Mouse (Mus musculus) lung, embryonic 16.5 days (tissue): ENCODE measurements around the gene Gm4737. TPM values are rescaled to one million over a fixed set of nuclear protein-coding genes. Genes with fewer than 3 reads are reported as not detected.
"Not testable (repeated sequence)": the region's sequence is repeated elsewhere in the genome, so short reads cannot be mapped to it uniquely, and the experiment has no call there.

Source experiments
- ATAC-seq: fragments of 200-750 bp; cut with Nextera tagmentation; 2 replicates; pipeline ENCODE4 v1.8.0; 2017; ENCODE audit warnings: low read depth, mild to moderate bottlenecking, moderate library complexity
- H3K27ac ChIP-seq: fragments of 300-500 bp; sonication (generic); 2 replicates; pipeline ENCODE4 v1.5.1; 2014; ENCODE audit warnings: mild to moderate bottlenecking, control low read depth, low read length
- H3K27me3 ChIP-seq: fragments of 300-500 bp; sonication (generic); 2 replicates; pipeline ENCODE4 v1.6.1; 2014; ENCODE audit warnings: low read depth, low read length, mixed read lengths; ENCODE audit not compliant: control insufficient read depth, insufficient read depth
- H3K36me3 ChIP-seq: fragments of 300-500 bp; sonication (generic); 2 replicates; pipeline ENCODE4 v1.6.1; 2014; ENCODE audit warnings: low read length; ENCODE audit not compliant: control insufficient read depth, insufficient read depth
- H3K4me1 ChIP-seq: fragments of 300-500 bp; sonication (generic); replicated peaks from 2 replicates; pipeline ENCODE4 v1.6.1; 2014; ENCODE audit warnings: low read length, mixed read lengths; ENCODE audit not compliant: control insufficient read depth, insufficient read depth
- H3K4me2 ChIP-seq: fragments of 300-500 bp; sonication (generic); 2 replicates; pipeline ENCODE4 v1.6.1; 2014; ENCODE audit warnings: low read depth, low read length, control low read depth
- H3K4me3 ChIP-seq: fragments of 300-500 bp; sonication (generic); 2 replicates; pipeline ENCODE4 v1.5.1; 2014; ENCODE audit warnings: mild to moderate bottlenecking, low read length, control low read depth
- H3K9ac ChIP-seq: fragments of 300-500 bp; sonication (generic); 2 replicates; pipeline ENCODE4 v1.6.1; 2014; ENCODE audit warnings: low read length, control low read depth
- H3K9me3 ChIP-seq: fragments of 300-500 bp; sonication (generic); 2 replicates; pipeline ENCODE4 v1.6.1; 2016; ENCODE audit warnings: low read length; ENCODE audit not compliant: control insufficient read depth
- WGBS: fragments of 180-500 bp; shearing (Covaris S2); extraction: QIAGEN DNeasy Blood & Tissue Kit; methylation state at CpG from one replicate; pipeline ENCODE4 v1.1.7; 2014; 5-methylcytosine and 5-hydroxymethylcytosine counted together
- polyA plus RNA-seq: library from polyadenylated mRNA; unstranded; fragments of >200 nt; fragmentation: Nextera tagmentation; extraction: Ambion mirVana; gene quantifications from 2 replicates; pipeline ENCODE4 v1.2.1, GENCODE M21; 2015

The Gm4737 gene
- 2.4 and 3.7 TPM in 2 replicates for polyA plus RNA-seq

DNA sequence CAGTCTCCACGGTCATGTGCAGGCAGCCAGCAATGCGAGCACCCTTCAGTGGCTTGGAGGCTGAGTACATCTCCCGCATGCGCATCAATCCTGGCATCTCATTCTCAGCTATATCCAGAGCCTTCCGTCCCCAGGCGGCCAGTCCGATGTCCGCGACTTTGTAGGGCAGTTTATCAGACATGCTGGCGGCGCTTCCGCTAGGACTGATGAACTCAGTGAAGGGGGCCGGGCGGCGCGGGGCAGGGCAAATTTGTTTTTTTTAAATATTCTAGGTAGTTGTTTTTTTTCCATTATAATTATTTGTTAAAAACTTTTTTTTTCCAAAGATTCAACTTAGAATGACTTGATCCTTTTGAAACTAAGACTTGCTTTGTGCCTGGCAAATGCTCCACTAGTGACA lies at the start of gene Gm4737:
Gene Gm4737 (minus strand): TSS at position 246 of the 400 bp plus-strand sequence.
- not testable (repeated sequence) for ATAC-seq, H3K4me2 ChIP-seq, H3K27ac ChIP-seq, H3K9ac ChIP-seq, H3K4me3 ChIP-seq, H3K9me3 ChIP-seq, H3K4me1 ChIP-seq, H3K36me3 ChIP-seq, H3K27me3 ChIP-seq
- WGBS = 98% methylated on average over 9 of the region's 16 CpGs

DNA sequence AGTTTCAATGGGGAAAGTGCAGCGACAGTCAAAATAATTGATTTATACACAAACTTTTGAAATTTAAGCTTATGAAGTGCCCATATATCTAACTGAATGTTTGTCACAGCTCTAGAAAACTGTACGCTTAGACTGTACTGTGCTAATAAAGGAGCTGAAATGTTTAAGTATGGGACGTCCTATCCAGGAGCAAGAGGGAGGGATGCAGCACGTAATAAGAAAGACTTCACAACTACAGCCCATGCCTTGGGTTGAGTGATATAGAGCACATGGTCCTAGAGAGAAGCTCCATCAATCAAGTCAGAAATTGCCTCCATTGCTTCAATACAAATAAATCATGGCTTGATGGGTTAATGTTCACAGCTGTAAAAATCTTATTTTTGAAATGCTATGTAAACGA lies 40.9 kb upstream of the Gm4737 start:
- H3K36me3 ChIP-seq = no peaks in the 10 kb centered on the region
- H3K27me3 ChIP-seq = no peaks in the 10 kb centered on the region
- no peak overlapping the region for H3K27ac ChIP-seq
- WGBS = 59% methylated on average over 5 of the region's 5 CpGs
- H3K4me1 ChIP-seq = no peaks in the 10 kb centered on the region
- ATAC-seq = no peak
- no peaks in the 10 kb centered on the region for H3K9me3 ChIP-seq
- H3K9ac ChIP-seq = no peak overlapping the region
- no peak overlapping the region for H3K4me3 ChIP-seq
- H3K4me2 ChIP-seq = no peak overlapping the region

DNA sequence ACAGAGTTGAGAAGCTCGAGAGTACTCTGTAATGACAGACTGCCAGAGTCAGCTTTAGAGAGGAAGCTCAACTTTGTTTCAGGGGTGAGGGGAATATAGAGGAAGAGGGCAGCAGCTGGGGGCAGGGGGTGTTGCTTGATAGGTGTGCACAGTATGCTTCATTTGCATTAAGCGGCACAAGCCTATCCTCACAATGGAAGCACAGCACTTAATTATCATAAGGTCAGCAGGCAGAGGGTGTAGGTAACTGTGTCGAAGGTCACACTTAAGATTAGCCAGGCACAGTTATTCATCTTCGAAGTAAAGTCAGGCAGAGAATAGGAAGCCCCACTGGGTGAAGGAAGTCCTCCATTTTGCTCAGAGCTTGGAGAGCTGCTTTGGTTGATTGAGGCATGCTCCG lies 28.2 kb upstream of the Gm4737 start:
- H3K4me3 ChIP-seq = no peak overlapping the region
- no peak overlapping the region for H3K9ac ChIP-seq
- no peak overlapping the region for H3K4me2 ChIP-seq
- H3K36me3 ChIP-seq = no peaks in the 10 kb centered on the region
- no peaks in the 10 kb centered on the region for H3K27me3 ChIP-seq
- H3K27ac ChIP-seq = no peak overlapping the region
- no peaks in the 10 kb centered on the region for H3K9me3 ChIP-seq
- no peaks in the 10 kb centered on the region for H3K4me1 ChIP-seq
- ATAC-seq = no peak
- WGBS = 79% methylated on average over 5 of the region's 5 CpGs

DNA sequence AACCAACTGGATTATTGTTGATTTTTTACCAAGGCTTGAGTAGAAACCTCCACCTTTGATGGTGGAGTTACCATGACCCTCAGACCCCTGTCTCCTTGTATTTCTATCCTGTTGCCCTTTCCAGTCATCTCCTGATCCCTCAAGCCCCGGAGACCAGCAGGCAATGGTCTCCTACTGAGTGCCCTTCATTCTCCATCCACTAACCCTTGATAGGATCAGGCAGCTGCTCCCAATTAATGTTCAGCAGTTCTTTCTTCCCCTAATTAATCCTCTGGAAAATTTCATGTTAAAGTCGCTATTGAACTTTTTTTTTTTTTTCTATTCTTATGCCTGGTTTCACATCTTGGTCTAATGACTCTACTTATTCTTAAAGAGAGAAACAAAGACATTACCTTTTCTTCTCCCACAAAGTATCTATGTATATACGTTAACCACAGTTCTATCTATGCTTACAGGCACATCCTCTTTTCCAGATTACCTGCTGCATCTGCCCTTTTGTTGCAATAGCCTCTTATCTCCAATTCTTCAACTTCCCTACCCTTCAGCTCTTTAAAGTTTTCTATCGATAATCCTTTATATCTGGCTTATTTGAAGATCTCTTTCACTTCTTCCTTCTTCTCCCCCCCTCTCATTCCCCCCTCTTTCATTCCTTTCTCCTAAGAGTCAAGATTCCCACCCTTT lies 23.4 kb upstream of the Gm4737 start:
- Histone ChIP-seq H3K4me1 (no peaks in the 10 kb centered on the region), H3K27ac (no peak overlapping the region), H3K4me2 (no peak overlapping the region), H3K4me3 (no peak overlapping the region), H3K27me3 (no peaks in the 10 kb centered on the region), H3K9me3 (no peaks in the 10 kb centered on the region), H3K9ac (no peak overlapping the region), H3K36me3 (no peaks in the 10 kb centered on the region)
- no peak for ATAC-seq
- 69% methylated on average over 4 of the region's 4 CpGs for WGBS

DNA sequence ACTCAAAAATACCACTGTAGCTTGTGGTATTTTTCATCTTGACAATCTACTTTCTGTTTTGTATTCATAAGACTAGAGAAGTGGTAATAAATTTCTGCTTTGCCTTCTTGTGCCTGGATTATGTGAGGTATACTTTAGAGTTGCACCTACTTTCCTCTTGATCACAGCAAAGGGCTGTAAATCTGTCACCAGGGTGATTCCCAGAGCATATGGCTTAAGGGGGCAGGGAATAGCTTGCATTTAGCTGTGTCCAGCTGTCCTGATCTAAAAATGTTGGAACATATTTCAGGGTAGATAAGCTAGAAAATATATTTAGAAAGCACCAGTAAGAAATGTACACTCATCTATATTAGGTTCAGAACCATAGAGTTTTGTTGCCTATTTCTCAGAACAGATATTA lies 18.2 kb upstream of the Gm4737 start:
- Histone ChIP-seq H3K4me3 (no peak overlapping the region), H3K9me3 (no peaks in the 10 kb centered on the region), H3K27me3 (no peaks in the 10 kb centered on the region), H3K4me1 (no peaks in the 10 kb centered on the region), H3K9ac (no peak overlapping the region), H3K36me3 (no peaks in the 10 kb centered on the region), H3K4me2 (no peak overlapping the region), H3K27ac (no peak overlapping the region)
- ATAC-seq = no peak

DNA sequence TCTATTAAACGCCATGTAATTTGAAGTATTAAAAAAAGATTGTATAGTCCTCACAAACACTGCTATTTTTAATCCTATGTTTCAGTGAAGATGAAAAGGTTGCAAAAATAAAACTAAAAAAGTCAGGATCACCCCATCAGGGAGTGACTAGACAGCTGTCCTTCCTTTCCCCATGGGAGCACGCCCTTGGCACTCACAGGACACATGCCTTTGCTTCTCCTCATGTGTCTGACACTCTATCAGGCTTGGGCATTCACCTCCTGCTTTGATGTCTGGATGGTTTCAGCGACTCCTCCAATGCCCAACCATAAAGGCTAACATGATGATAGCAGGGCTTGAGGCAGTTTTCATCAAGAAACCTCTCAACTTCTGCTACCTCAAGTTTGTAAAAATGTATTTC lies 12.1 kb upstream of the Gm4737 start:
- WGBS = 72% methylated on average over 3 of the region's 3 CpGs
- H3K27me3 ChIP-seq = no peaks in the 10 kb centered on the region
- no peak for ATAC-seq
- H3K4me2 ChIP-seq = no peak overlapping the region
- H3K36me3 ChIP-seq = no peaks in the 10 kb centered on the region
- no peaks in the 10 kb centered on the region for H3K9me3 ChIP-seq
- H3K4me1 ChIP-seq = no peaks in the 10 kb centered on the region
- no peak overlapping the region for H3K4me3 ChIP-seq
- H3K9ac ChIP-seq = no peak overlapping the region
- H3K27ac ChIP-seq = no peak overlapping the region

DNA sequence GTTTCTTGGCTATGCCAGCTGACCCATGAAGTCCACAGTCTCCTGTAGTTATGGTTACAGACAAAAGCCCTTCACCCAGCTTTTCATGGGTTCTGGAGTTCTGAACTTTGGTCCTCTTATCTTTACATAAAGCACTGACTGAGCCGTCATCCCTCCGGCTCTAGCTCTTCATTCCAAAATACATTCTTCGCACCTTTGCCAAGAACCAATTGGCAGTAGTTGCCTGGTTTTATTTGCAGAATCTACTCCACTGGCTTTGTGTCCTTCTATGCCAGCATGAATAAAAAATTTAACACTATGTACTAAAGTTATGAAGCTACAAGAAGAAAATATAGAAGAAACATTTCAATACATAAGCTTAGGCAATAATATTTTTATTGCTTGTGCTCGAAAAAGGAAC lies 10.4 kb upstream of the Gm4737 start:
- no peak overlapping the region for H3K27ac ChIP-seq

DNA sequence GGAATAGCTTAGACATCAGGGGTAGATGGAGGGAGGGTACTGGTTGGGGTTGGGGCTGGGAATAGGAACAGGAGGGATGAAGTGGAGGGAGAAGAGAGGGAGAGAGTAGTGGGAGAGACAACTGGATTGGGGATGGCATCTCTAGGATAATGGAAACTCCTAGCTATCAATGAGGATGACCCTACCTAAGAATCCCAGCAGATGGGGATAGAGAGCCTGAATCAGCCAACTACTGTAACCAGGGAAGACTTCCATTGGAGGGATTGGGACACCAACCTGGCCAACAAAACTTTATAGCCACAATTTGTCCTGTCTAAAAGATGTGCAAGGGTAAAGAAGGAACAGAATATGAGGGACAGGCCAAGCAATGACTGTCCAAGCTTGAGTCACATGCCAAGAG lies 3.7 kb downstream of the Gm4737 start:
- Histone ChIP-seq H3K4me2 (no peak overlapping the region), H3K36me3 (no peaks in the 10 kb centered on the region), H3K27ac (no peak overlapping the region), H3K9me3 (no peaks in the 10 kb centered on the region), H3K9ac (no peak overlapping the region), H3K4me1 (no peaks in the 10 kb centered on the region), H3K27me3 (no peaks in the 10 kb centered on the region), H3K4me3 (no peak overlapping the region)
- ATAC-seq = no peak

More for the DNA sequence above, 10.4 kb upstream of the Gm4737 start:
- Histone ChIP-seq H3K9ac (no peak overlapping the region), H3K9me3 (no peaks in the 10 kb centered on the region), H3K36me3 (no peaks in the 10 kb centered on the region), H3K4me2 (no peak overlapping the region), H3K4me3 (no peak overlapping the region), H3K4me1 (no peaks in the 10 kb centered on the region), H3K27me3 (no peaks in the 10 kb centered on the region)
- no peak for ATAC-seq
- WGBS = 47% methylated on average over 4 of the region's 4 CpGs

DNA sequence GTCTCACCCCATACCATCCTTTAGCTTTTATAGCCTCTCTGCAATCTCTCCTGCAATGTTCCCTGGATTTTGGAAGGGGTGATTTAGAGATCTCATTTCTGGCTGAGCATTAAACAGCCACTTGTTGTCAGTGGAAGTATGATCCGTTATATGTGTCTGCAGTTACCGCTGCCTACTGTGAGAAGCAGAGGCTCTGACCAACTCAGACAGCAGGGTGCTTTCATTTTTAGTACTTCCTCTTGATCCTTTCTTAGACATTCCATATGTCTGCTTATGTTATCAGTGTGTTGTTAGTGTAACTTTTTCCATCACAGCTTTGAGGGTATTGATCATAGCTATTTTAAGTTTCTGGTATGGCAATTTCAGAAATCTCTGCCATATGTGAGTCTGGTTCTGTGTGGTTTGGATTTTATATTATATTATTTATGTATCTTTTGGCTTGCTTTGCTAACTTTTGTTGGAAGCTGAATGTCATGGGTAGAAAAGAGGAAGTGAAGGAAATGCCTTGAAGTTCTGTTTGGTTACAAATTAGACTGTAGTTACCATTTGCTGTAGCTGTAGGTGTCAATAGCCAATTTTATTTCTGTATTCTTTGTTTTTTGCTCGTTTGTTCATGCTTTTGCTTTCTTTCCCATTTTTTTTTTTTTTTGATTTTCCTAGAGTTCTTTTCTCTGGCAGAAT lies 6.1 kb downstream of the Gm4737 start:
- Histone ChIP-seq H3K27me3 (no peaks in the 10 kb centered on the region), H3K27ac (no peak overlapping the region), H3K36me3 (no peaks in the 10 kb centered on the region), H3K4me3 (no peak overlapping the region), H3K4me2 (no peak overlapping the region), H3K9me3 (no peaks in the 10 kb centered on the region), H3K4me1 (no peaks in the 10 kb centered on the region), H3K9ac (no peak overlapping the region)
- 64% methylated on average over 3 of the region's 3 CpGs for WGBS
- no peak for ATAC-seq
